Mouse (Mus musculus) gastrocnemius, adult 18-20 months (tissue): ENCODE results near the gene Rpgr. TPM values are rescaled to one million over a fixed set of nuclear protein-coding genes. Genes with fewer than 3 reads are reported as not detected.

Experiments used
- DNase-seq: peaks from one replicate; pipeline ENCODE4 v3.0.0; 2021; ENCODE audit warnings: low spot score
- total RNA-seq, 2 experiments: library from RNA; stranded (reverse); gene quantifications; 2 replicates each; pipeline ENCODE4 v1.2.3; 2021

Rpgr gene
- total RNA-seq, 2 experiments from 2014 or later: 1.4 to 1.6 TPM

- DNase-seq: no peak
Measured at GRCm38 (mm10) chrX:10073966-10074365, 142.8 kb downstream of the Rpgr start.

DNA sequence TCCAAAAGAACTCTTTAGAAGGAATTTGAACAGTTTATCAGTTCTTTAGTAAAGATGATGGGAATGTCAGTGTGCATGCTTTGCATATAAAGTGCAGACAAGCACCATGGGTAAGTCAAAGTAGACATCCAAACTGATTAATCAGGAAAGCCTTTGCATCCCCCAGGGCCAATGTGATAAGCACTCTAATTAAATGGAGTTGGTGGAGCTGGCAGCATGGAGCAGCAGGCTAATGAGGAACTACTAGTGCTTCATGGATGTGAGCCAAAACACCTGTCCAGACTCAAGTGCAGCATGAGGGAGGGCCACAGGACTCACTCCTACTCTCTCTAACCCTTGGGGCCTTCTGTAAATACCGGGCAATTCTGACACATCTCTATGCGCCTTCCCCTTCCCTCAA is 145.2 kb downstream of the Rpgr start:
- no peak for DNase-seq

GRCm38 (mm10) chrX:10070689-10071088 is 146.0 kb downstream of the Rpgr start:
- DNase-seq: peak; percentile 2

DNA sequence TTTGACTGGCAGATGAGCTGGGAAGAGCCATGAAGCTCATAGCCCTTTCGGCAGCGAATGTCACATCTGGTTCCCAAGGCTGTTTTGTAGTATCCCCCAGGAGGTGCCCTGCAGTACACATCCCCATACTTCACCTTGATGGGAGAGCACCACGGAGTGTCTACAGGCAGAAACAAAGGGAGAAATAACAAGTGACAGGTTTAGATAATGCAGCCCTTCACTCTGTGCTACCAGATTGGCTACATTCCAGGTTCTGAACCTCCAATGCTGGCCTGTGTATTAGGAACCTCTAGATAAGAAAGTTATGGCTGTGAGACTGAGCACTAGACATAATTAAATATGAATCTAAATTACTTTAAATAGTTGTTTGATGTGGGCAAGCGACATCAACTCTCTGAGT is 147.3 kb downstream of the Rpgr start:
- no peak for DNase-seq

DNA sequence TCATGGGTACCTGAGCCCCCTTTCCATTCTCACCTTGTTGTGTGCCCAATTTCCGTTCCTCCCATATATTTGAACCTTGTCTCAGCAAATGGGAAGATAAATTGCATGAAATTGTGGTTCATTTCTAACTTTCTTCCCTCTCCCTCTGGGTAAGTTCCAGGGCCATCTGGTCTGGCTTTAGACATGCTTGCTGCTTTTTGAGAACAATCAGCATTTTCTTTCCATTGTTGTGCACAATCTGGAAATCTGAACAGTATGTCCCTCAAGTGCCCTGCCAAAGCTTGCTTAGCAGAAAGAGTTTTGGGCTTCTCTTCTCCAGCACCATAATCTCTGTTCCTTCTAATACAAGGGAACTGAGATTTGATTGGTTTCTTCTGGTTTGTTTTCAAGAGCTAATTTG is 152.9 kb downstream of the Rpgr start:
- peak; percentile 20 for DNase-seq

DNA sequence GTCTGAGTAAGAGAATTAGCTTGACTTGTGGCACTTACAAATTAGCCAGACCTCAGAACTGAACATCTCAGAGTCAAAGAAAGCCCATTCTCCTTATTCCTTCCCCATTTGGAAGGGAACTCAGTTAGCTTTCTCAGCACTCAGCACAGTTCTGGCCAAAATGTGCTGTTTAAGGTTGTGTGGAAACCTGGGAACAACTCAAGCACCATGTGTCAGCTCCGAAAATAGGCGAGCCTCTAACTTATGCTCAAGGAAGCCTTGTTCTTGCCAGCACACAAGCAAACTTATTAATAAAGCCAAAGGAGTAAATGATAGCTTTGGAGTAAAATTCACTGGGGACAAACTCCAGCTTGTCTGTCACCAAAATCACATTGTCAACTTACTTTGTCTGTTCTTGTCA is 153.4 kb downstream of the Rpgr start:
- DNase-seq: peak; percentile 3

DNA sequence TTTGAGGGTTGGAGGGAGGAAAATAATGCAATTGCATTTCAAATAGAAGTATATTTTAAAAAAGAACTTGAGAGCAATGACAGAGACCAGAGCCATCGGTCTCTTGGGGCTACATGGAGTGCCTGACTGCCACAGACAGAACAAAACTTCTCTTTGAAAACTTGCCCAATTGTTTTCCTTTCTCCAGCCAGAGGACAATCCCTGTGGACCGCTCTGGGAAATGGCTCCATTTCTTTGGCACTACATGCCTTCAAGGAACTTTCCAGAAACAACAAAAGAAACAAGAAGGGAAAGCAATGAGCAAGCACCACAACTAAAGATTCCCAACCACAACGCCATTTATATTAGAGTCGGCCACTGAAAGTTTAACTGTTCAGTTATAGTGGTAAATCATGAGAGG is 154.5 kb downstream of the Rpgr start:
- DNase-seq: peak; percentile 37

GRCm38 (mm10) chrX:10034666-10035065 is 182.1 kb downstream of the Rpgr start:
- DNase-seq: no peak

Other genes with a start within 250 kb of the Rpgr start
- 1 to 10 TPM; 2.4 to 3.2 TPM for gene Srpx, start 99.2 kb downstream of the Rpgr start, total RNA-seq
- under 1 TPM in 1 of 2 experiments, not detected in 1; 0.17 TPM for gene Otc, start 35.4 kb upstream of the Rpgr start, total RNA-seq